Mouse (Mus musculus) liver, postnatal 0 days (tissue): ENCODE results near the gene Zeb2.

Experiments
- CTCF ChIP-seq: sonication (generic); IDR thresholded peaks from 2 replicates; pipeline ENCODE4 v1.5.1; 2016; ENCODE audit warnings: antibody characterized with exemption, low read depth
- EP300 ChIP-seq: IDR thresholded peaks from 2 replicates; pipeline ENCODE4 v1.6.1; 2016; ENCODE audit warnings: antibody characterized with exemption, low read depth, mild to moderate bottlenecking

DNA sequence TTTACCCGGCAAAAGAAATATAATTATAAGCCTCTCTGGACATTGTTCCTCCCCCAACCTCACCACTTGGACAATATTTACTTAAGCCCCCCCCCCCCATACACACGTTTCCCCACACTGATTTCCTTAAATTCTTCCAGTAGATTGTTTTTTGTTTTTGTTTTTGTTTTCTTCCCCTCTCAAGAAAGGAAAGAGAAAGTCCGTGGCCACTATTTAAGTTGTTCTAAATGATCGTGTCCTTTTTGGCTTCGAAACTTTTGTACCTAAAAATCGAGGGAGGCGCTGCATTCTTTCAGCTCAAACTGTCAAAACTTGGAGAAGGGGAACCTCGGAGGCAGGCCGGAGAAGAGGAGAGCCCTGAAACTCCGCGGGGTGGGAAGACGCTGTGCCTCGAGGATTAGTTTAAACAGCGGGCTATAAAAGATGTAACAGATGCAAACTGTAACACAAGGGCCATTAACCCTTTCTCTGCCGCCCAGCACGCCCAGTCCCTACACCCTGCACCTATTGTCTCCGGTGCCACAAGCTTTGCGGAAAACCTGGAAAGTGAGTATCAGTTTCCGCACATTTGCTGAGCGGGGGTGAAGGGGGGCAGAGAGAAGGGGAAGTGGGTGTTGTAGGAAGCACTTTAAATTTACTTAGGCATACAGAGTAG, 6.3 kb downstream of the Zeb2 start:
- TF ChIP-seq CTCF = no peak
- no peak for TF ChIP-seq EP300
